Mouse (Mus musculus): ENCODE measurements at regions not wholly inside any gene's neighbourhood (a gene's known extent, or its start where the extent isn't known, plus 50 kb on each side); places are given as distances from the start of the nearest gene placed in this dataset.

GRCm38 (mm10) chr1:69447276-69447675 lies 239.8 kb downstream of the Ikzf2 start:
- TF ChIP-seq POLR2A (IDR thresholded peaks at IDR 0.05; ENCODE audit: low read depth, low read length) (no peak), CTCF (IDR thresholded peaks at IDR 0.05; ENCODE audit: borderline replicate concordance, insufficient read depth, low read length) (no peak)
